Comparison of ENCODE assay signal across 7 mouse cellular contexts in the genomic region with DNA sequence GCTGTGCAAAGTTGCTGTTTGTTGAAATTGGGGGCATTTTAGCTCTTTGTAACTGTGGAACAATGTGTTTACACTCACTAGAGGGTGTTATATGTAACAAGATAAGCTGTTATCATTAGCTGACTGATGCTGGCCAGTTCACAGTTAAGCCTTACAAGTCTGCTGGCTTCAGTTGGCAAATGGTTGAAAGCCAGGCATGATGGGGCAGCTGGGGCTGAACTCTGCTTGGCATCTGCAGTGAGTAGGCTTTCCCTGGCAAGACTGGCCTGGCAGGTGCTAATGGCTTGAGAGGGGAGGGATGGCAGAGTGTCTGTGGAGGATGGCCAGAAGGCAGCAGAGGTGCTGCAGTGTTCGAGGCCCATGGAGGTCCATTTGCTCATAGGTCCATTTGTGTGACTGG. TPM values are rescaled to one million over a fixed set of nuclear protein-coding genes. Genes with fewer than 3 reads are reported as not detected.
A peak's percentile ranks its signal among the peaks of the same experiment; 100 is the strongest.
DNase-seq lines count a peak whose midpoint lies in the region; ATAC-seq and TF ChIP-seq lines count a peak whose summit lies in the region.

No protein-coding gene starts in this region.

- TF ChIP-seq POLR2A in lung, adult 2 months (IDR thresholded peaks at IDR 0.05; ENCODE audit: borderline replicate concordance, extremely low read depth, low read depth, low read length) = no peak

- H3K9me3 ChIP-seq in lung, embryonic 14.5 days (ENCODE audit: low read depth, low read length) = no peaks in the 10 kb centered on the region
- no peaks in the 10 kb centered on the region for H3K9me3 ChIP-seq in kidney, embryonic 16.5 days (ENCODE audit: low read length)
- no peaks in the 10 kb centered on the region for H3K9me3 ChIP-seq in midbrain, postnatal 0 days (ENCODE audit: low read length)

- peak overlapping the region; percentile 14; the same call in 1 of the 2 replicates for H3K4me3 ChIP-seq in lung, embryonic 14.5 days (ENCODE audit: low read depth, low read length)
- no peak overlapping the region for H3K4me3 ChIP-seq in lung, adult 2 months (replicated peaks; ENCODE audit: extremely low read depth, low read depth, low read length)
- H3K4me3 ChIP-seq in brown adipose tissue, adult 24 weeks (ENCODE audit: insufficient read depth, low read depth, low read length) = peak overlapping the region; percentile 35
- 0 out of 2 replicates have a peak overlapping the region, but pooled peaks have one; percentile 12 for H3K4me3 ChIP-seq in kidney, embryonic 16.5 days (ENCODE audit: low read length)
- no peak overlapping the region for H3K4me3 ChIP-seq in midbrain, postnatal 0 days (ENCODE audit: low read depth, low read length)

- H3K4me1 ChIP-seq in lung, embryonic 14.5 days (ENCODE audit: insufficient read depth) = 0 out of 2 replicates have a peak, but pooled peaks cover 10% of the 10 kb centered on the region
- H3K4me1 ChIP-seq in lung, adult 2 months (ENCODE audit: control insufficient read depth, insufficient read depth, low read length) = peaks cover 10% of the 10 kb centered on the region
- H3K4me1 ChIP-seq in brown adipose tissue, adult 24 weeks (ENCODE audit: control insufficient read depth, insufficient read depth, insufficient read length, low read length) = peaks cover 47% of the 10 kb centered on the region
- peaks cover 18% of the 10 kb centered on the region for H3K4me1 ChIP-seq in kidney, embryonic 16.5 days (ENCODE audit: insufficient read depth, low read length)
- peaks cover 14% of the 10 kb centered on the region for H3K4me1 ChIP-seq in midbrain, postnatal 0 days (ENCODE audit: insufficient read depth, low read length)

- peak overlapping the region; percentile 71; the same call in 1 of the 2 replicates for H3K27ac ChIP-seq in lung, embryonic 14.5 days (ENCODE audit: low read depth)
- peak overlapping the region; percentile 79 for H3K27ac ChIP-seq in brown adipose tissue, adult 24 weeks (replicated peaks; ENCODE audit: low read depth, low read length)
- H3K27ac ChIP-seq in kidney, embryonic 16.5 days (ENCODE audit: low read length) = peak overlapping the region; percentile 79
- peak overlapping the region; percentile 68 for H3K27ac ChIP-seq in midbrain, postnatal 0 days (ENCODE audit: low read depth, low read length)

- 62% methylated on average over 1 of the region's 1 CpGs for WGBS in lung, embryonic 14.5 days
- WGBS in lung, adult 2 months = 59% methylated on average over 1 of the region's 1 CpGs
- 81% methylated on average over 1 of the region's 1 CpGs for WGBS in kidney, embryonic 16.5 days
- whole genome bisulfite sequencing in midbrain, postnatal 0 days = 74% methylated on average over 1 of the region's 1 CpGs

- peaks cover 7% of the 10 kb centered on the region; the same call in 1 of the 2 replicates for H3K27me3 ChIP-seq in lung, embryonic 14.5 days (ENCODE audit: insufficient read depth, low read length)
- H3K27me3 ChIP-seq in kidney, embryonic 16.5 days (ENCODE audit: insufficient read depth, low read length) = no peaks in the 10 kb centered on the region
- no peaks in the 10 kb centered on the region for H3K27me3 ChIP-seq in midbrain, postnatal 0 days (ENCODE audit: insufficient read depth, low read length)

- H3K36me3 ChIP-seq in lung, embryonic 14.5 days (ENCODE audit: insufficient read depth) = no peaks in the 10 kb centered on the region
- no peaks in the 10 kb centered on the region for H3K36me3 ChIP-seq in kidney, embryonic 16.5 days (ENCODE audit: insufficient read depth, low read length)
- no peaks in the 10 kb centered on the region for H3K36me3 ChIP-seq in midbrain, postnatal 0 days (ENCODE audit: insufficient read depth, low read length)

- DNase-seq in lung, embryonic 14.5 days = no peak
- DNase-seq in lung, adult 2 months = no peak
- DNase-seq in gastrocnemius, adult 8-10 months (ENCODE audit: low spot score in 2 of 2) = peak; percentile 56 to 78
- DNase-seq in midbrain, postnatal 0 days (ENCODE audit: low spot score) = peak; percentile 79
- no peak for DNase-seq in ovary, postnatal 10 days (ENCODE audit: low spot score)

- peak overlapping the region; percentile 27; the same call in 1 of the 2 replicates for H3K9ac ChIP-seq in lung, embryonic 14.5 days
- peak overlapping the region; percentile 42 for H3K9ac ChIP-seq in kidney, embryonic 16.5 days (replicated peaks; ENCODE audit: low read length)
- no peak overlapping the region for H3K9ac ChIP-seq in midbrain, postnatal 0 days (replicated peaks; ENCODE audit: low read length, poor library complexity, severe bottlenecking)

- TF ChIP-seq CTCF in lung, embryonic 14.5 days (IDR thresholded peaks at IDR 0.05; ENCODE audit: low read depth) = no peak
- TF ChIP-seq CTCF in lung, adult 2 months (IDR thresholded peaks at IDR 0.05; ENCODE audit: insufficient read depth, low read length) = no peak
- TF ChIP-seq CTCF in midbrain, postnatal 0 days (IDR thresholded peaks at IDR 0.05) = no peak

- H3K4me2 ChIP-seq in lung, embryonic 14.5 days = peak overlapping the region; percentile 45
- H3K4me2 ChIP-seq in kidney, embryonic 16.5 days (replicated peaks; ENCODE audit: low read depth, low read length) = peak overlapping the region; percentile 28
- H3K4me2 ChIP-seq in midbrain, postnatal 0 days (ENCODE audit: low read depth, low read length, poor library complexity, severe bottlenecking) = peak overlapping the region; percentile 29; the same call in 1 of the 2 replicates

- no peak for ATAC-seq in lung, embryonic 14.5 days (ENCODE audit: insufficient read depth)
- no peak for ATAC-seq in kidney, embryonic 16.5 days (ENCODE audit: low FRiP score, low TSS enrichment)
- ATAC-seq in midbrain, postnatal 0 days (ENCODE audit: low FRiP score) = no peak

RNA-seq across cellular contexts. Expression of a gene that starts 6.1 kb away (rescaled TPM):
- 1.4 and 2.6 TPM in 2 replicates for polyA plus RNA-seq in lung, embryonic 14.5 days (2014; fragmentation: Nextera tagmentation; extraction: Ambion mirVana)
- polyA plus RNA-seq in lung, adult 2 months (2012; rRNA removed) = 21.8 and 23.5 TPM in 2 replicates
- polyA plus RNA-seq in brown adipose tissue, adult 24 weeks (2012; ENCODE audit: insufficient read depth, insufficient read length, missing spikeins) = 22.4 and 30.0 TPM in 2 replicates
- total RNA-seq in gastrocnemius, adult 8-10 months (2022) = 10 to 100 TPM in 2 of 4 experiments, 1 to 10 TPM in 2; 7.4 to 11.7 (median 9.5) TPM
- 8.8 and 10.1 TPM in 2 replicates for polyA plus RNA-seq in kidney, embryonic 16.5 days (2015; fragmentation: Nextera tagmentation; extraction: Ambion mirVana)
- total RNA-seq in midbrain, postnatal 0 days (2014; rRNA removed) = 20.6 and 22.7 TPM in 2 replicates
- polyA plus RNA-seq in midbrain, postnatal 0 days (2015; fragmentation: Nextera tagmentation; extraction: Ambion mirVana) = 13.2 and 16.2 TPM in 2 replicates

Comparison
In these comparisons a context has a peak if more than half of its experiments do, and no peak if none do; other contexts are left out.
1. H3K4me3 ChIP-seq: peak in lung, embryonic 14.5 days (single experiment), brown adipose tissue, adult 24 weeks (single experiment) and kidney, embryonic 16.5 days (single experiment); none in lung, adult 2 months (single experiment) and midbrain, postnatal 0 days (single experiment).
2. DNase-seq: peak in gastrocnemius, adult 8-10 months (2 of 2) and midbrain, postnatal 0 days (single experiment); none in lung, embryonic 14.5 days (single experiment), lung, adult 2 months (single experiment) and ovary, postnatal 10 days (single experiment).
3. Peak in every context shown above with its lines, with median percentiles within 50 percentile points of each other: H3K27ac ChIP-seq and H3K4me2 ChIP-seq.